Mouse (Mus musculus): ENCODE measurements around the gene Plcl1. TPM values are rescaled to one million over a fixed set of nuclear protein-coding genes. Genes with fewer than 3 reads are reported as not detected.

Plcl1 gene
- polyA plus RNA-seq, 2 experiments = 0.05 to 0.12 TPM

DNA sequence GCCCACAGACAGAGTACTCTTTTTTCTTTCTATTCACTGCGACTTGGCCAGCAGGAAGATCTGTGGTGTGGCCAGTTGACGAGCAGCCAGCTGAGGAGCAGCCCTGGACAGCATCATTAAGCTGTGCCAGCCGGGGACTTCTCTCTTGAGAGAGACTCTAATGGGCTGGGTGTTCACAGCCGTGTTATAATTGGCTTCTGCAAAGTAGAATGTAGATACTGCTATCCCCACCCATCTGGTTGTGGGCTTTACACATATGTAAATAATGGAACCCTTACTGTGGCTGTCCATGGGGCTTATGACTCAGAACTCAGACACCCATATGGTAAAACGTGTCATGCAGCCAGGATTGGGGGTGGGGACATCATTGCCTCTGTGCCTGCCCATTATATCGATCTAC, 83.6 kb downstream of the Plcl1 start:
- Histone ChIP-seq H3K9ac (replicated peaks) (no peak overlapping the region), H3K27me3 (ENCODE audit: control insufficient read depth, insufficient read depth, low read length) (no peaks in the 10 kb centered on the region), H3K4me2 (ENCODE audit: low read depth) (no peak overlapping the region), H3K9me3 (ENCODE audit: control insufficient read depth, low read length) (no peaks in the 10 kb centered on the region), H3K4me3 (ENCODE audit: insufficient read depth in 1 of 2, low read depth in 2 of 2, low read length in 2 of 2) (no peak overlapping the region), H3K27ac (no peak overlapping the region), H3K4me1 (replicated peaks; ENCODE audit: control insufficient read depth in 2 of 2, insufficient read depth in 2 of 2, low read length in 1 of 2) (no peaks in the 10 kb centered on the region), H3K36me3 (replicated peaks; ENCODE audit: control insufficient read depth, insufficient read depth, low read depth) (no peaks in the 10 kb centered on the region)
- TF ChIP-seq EP300 (IDR thresholded peaks at IDR 0.05; ENCODE audit: low read depth) = no peak
- WGBS (ENCODE audit: insufficient replicate concordance) = 40% methylated on average over 6 of the region's 6 CpGs
- no peak for ATAC-seq (ENCODE audit: insufficient read depth)
- DNase-seq (ENCODE audit: low read depth in 3 of 3, low spot score in 3 of 3) = no peak

DNA sequence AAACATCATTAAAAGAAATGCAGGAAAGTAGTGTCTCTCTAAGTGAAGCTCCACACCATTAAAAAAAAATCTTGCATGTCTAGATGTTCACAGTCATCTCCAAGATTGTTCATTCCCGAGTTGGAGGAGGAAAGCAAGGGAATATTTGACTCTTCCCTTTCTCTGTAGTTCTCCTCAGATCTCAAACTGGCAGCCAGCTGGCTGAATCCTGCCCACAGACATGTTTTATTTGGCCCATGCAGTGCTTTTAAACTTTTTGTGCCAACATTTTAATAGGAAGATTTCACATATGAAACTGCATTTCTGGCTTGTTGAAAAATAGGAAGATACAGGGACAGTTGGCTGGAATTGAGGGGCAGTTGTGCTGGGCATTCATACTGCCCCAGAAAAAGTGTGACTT, 94.2 kb downstream of the Plcl1 start:
- Histone ChIP-seq H3K9me3 (ENCODE audit: control insufficient read depth, low read length) (no peaks in the 10 kb centered on the region), H3K4me1 (replicated peaks; ENCODE audit: control insufficient read depth in 2 of 2, insufficient read depth in 2 of 2, low read length in 1 of 2) (no peaks in the 10 kb centered on the region), H3K4me2 (ENCODE audit: low read depth) (no peak overlapping the region), H3K9ac (replicated peaks) (no peak overlapping the region), H3K27ac (no peak overlapping the region), H3K4me3 (ENCODE audit: insufficient read depth in 1 of 2, low read depth in 2 of 2, low read length in 2 of 2) (no peak overlapping the region), H3K27me3 (ENCODE audit: control insufficient read depth, insufficient read depth, low read length) (no peaks in the 10 kb centered on the region), H3K36me3 (replicated peaks; ENCODE audit: control insufficient read depth, insufficient read depth, low read depth) (no peaks in the 10 kb centered on the region)
- TF ChIP-seq CTCF (IDR thresholded peaks at IDR 0.05; ENCODE audit: low read depth) = no peak
- TF ChIP-seq EP300 (IDR thresholded peaks at IDR 0.05; ENCODE audit: low read depth) = no peak
- ATAC-seq (ENCODE audit: insufficient read depth) (no peak), DNase-seq (ENCODE audit: low read depth in 3 of 3, low spot score in 3 of 3) (no peak)
- WGBS (ENCODE audit: insufficient replicate concordance) = 37% methylated on average over 1 of the region's 1 CpGs

- no peaks in the 10 kb centered on the region for H3K9me3 ChIP-seq (ENCODE audit: control insufficient read depth, low read length)
- no peak for TF ChIP-seq CTCF (IDR thresholded peaks at IDR 0.05; ENCODE audit: low read depth)
- H3K4me2 ChIP-seq (ENCODE audit: low read depth) = no peak overlapping the region
- ATAC-seq (ENCODE audit: insufficient read depth) (no peak), DNase-seq (ENCODE audit: low read depth in 3 of 3, low spot score in 3 of 3) (no peak)
- no peaks in the 10 kb centered on the region for H3K4me1 ChIP-seq (replicated peaks; ENCODE audit: control insufficient read depth in 2 of 2, insufficient read depth in 2 of 2, low read length in 1 of 2)
- H3K4me3 ChIP-seq (ENCODE audit: insufficient read depth in 1 of 2, low read depth in 2 of 2, low read length in 2 of 2) = no peak overlapping the region
- H3K27ac ChIP-seq = no peak overlapping the region
- 44% methylated on average over 2 of the region's 2 CpGs for WGBS (ENCODE audit: insufficient replicate concordance)
- no peak overlapping the region for H3K9ac ChIP-seq (replicated peaks)
- H3K27me3 ChIP-seq (ENCODE audit: control insufficient read depth, insufficient read depth, low read length) = no peaks in the 10 kb centered on the region
- H3K36me3 ChIP-seq (replicated peaks; ENCODE audit: control insufficient read depth, insufficient read depth, low read depth) = no peaks in the 10 kb centered on the region
These were observed 95.4 kb downstream of the Plcl1 start for GRCm38 (mm10) chr1:55500981-55501682.

- H3K27me3 ChIP-seq (ENCODE audit: control insufficient read depth, insufficient read depth, low read length) = no peaks in the 10 kb centered on the region
- no peak for DNase-seq (ENCODE audit: low read depth in 3 of 3, low spot score in 3 of 3)
- H3K4me2 ChIP-seq (ENCODE audit: low read depth) = no peak overlapping the region
- no peaks in the 10 kb centered on the region for H3K36me3 ChIP-seq (replicated peaks; ENCODE audit: control insufficient read depth, insufficient read depth, low read depth)
- WGBS (ENCODE audit: insufficient replicate concordance) = 47% methylated on average over 4 of the region's 4 CpGs
- H3K9me3 ChIP-seq (ENCODE audit: control insufficient read depth, low read length) = no peaks in the 10 kb centered on the region
- H3K4me3 ChIP-seq (ENCODE audit: insufficient read depth in 1 of 2, low read depth in 2 of 2, low read length in 2 of 2) = no peak overlapping the region
- no peak overlapping the region for H3K9ac ChIP-seq (replicated peaks)
- no peak for ATAC-seq (ENCODE audit: insufficient read depth)
- H3K4me1 ChIP-seq (replicated peaks; ENCODE audit: control insufficient read depth in 2 of 2, insufficient read depth in 2 of 2, low read length in 1 of 2) = no peaks in the 10 kb centered on the region
- no peak overlapping the region for H3K27ac ChIP-seq
- TF ChIP-seq EP300 (IDR thresholded peaks at IDR 0.05; ENCODE audit: low read depth) (no peak), CTCF (IDR thresholded peaks at IDR 0.05; ENCODE audit: low read depth) (no peak)
These were observed 100.1 kb downstream of the Plcl1 start for GRCm38 (mm10) chr1:55505811-55506210.

DNA sequence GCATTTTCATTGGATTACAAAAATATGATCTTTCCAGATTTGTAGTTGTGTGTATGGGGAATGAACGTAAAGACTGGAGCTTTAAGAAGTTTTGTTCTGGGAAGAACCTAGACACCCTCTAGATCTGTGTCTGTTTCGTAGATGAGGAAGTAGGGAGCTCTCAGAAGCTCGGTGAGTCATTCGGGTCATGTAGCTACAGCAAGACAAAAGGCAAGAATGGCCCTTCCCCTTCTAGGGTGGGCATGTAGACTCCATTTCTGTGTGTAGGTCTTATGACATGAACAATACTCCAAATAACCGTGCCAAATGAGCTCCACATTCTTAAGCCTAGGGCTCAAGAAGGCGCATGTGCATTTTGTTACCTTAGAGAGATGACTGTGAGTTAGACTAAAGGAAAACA, 101.3 kb downstream of the Plcl1 start:
- no peaks in the 10 kb centered on the region for H3K9me3 ChIP-seq (ENCODE audit: control insufficient read depth, low read length)
- no peaks in the 10 kb centered on the region for H3K27me3 ChIP-seq (ENCODE audit: control insufficient read depth, insufficient read depth, low read length)
- ATAC-seq (ENCODE audit: insufficient read depth) (no peak), DNase-seq (ENCODE audit: low read depth in 3 of 3, low spot score in 3 of 3) (no peak)
- no peak overlapping the region for H3K9ac ChIP-seq (replicated peaks)
- 36% methylated on average over 6 of the region's 6 CpGs for WGBS (ENCODE audit: insufficient replicate concordance)
- H3K36me3 ChIP-seq (replicated peaks; ENCODE audit: control insufficient read depth, insufficient read depth, low read depth) = no peaks in the 10 kb centered on the region
- no peaks in the 10 kb centered on the region for H3K4me1 ChIP-seq (replicated peaks; ENCODE audit: control insufficient read depth in 2 of 2, insufficient read depth in 2 of 2, low read length in 1 of 2)
- TF ChIP-seq EP300 (IDR thresholded peaks at IDR 0.05; ENCODE audit: low read depth) (no peak), CTCF (IDR thresholded peaks at IDR 0.05; ENCODE audit: low read depth) (no peak)
- no peak overlapping the region for H3K4me3 ChIP-seq (ENCODE audit: insufficient read depth in 1 of 2, low read depth in 2 of 2, low read length in 2 of 2)
- H3K27ac ChIP-seq = no peak overlapping the region
- H3K4me2 ChIP-seq (ENCODE audit: low read depth) = no peak overlapping the region

Measured in liver, embryonic 14.5 days (tissue).